Mouse (Mus musculus) cerebellum, postnatal 10 days (tissue): ENCODE results near the gene Sun2.

Source experiments
- DNase-seq, 2 experiments: peaks; one replicate each; pipeline ENCODE4 v3.0.0; 2021; ENCODE audit warnings: mixed read lengths in 2 of 2

Sun2 gene

DNA sequence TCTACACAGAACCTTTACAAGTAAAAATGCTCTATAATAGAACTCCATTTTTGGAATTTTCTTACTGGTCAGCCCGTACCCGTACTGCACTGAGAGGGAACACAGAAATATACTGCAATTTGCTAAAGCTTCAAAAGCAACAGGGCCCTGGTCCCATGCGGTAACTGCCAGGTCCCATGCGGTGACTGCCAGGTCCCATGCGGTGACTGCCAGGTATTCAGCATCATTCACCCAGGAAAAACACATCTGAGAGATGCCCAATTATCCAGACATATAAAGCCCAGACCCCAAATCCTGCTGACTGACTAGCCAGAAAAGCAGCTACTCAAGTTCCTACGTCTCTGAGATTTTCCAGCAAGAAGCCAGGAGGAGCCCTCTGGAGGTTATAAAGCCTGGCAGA lies 57.7 kb downstream of the Sun2 start:
- peak; percentile 49 to 64 for DNase-seq

DNA sequence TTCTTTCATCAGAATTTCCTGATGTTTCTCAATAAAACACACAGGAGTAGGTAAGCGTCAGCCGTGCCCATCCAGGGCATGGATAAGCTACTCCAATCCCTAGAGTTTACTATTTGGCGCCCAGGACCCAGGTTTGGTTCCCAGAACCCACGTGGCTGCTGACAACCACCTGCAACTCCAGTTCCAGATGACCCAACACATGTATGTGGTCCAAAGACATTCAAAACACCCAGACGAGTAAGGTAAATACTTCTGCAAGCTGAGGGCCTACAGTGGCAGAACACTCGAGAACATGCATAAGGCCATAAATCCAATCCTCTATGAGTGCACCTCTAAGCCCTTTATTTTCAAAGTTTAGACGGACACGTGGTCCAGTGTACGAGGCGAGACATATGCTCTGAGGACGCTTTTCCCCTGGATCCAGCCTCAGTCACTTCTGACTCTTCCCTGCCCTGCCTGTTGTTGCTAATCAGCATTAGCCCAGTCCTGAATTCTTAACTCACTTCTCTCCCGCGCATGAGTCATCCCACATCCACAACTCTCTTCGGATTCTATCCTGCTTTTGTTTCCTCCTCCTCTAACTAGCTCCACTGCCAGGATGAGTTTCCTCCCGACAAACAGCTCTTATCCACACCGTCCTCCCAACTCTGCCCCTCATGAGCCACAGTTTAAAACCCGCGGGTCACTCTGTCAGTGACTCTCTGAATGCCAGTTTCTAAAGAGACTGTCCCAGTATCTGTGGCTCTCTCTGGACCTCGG lies 58.5 kb downstream of the Sun2 start:
- no peak for DNase-seq

DNA sequence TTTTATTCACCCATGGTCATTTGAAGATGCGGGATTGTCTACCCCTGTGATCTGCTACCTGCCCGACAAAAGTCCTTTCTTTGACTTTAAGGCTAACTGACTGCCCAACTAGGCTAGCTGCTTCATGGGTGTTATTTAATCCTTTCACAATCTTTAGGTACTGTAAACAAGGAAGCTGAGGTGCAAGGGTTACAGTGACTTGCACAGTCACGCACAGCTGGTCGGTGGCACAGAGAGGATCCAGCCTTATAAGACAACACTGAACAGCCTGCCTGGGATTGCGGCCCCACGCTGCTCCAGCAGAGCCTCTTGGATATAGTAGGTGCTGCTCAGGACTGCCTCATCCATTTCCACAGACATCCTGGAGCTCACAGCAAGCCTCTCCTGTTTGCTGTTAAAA lies 59.2 kb downstream of the Sun2 start:
- DNase-seq = no peak

DNA sequence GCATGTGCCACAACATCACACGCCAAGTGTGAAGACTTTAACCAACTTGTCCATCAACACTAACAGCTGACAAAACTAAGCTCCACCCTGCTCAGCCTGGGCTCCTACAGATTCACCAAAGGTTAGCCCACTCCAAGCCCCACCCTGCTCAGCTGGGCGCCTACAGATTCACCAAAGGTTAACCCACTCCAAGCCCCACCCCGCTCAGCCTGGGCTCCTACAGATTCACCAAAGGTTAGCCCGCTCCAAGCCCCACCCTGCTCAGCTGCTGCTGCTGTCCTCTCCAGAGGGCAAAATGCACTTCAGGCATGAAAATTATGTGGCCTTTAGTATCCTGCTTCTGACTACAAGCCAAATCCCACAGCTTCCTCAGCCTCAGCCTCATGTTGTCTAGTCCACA lies 60.4 kb downstream of the Sun2 start:
- no peak for DNase-seq

- DNase-seq = no peak
Measured at GRCm38 (mm10) chr15:79677936-79678335, 64.4 kb downstream of the Sun2 start.
